ENCODE assay signal across 8 mouse cellular contexts in genomic region chr2:21142204-21142580, GRCm38 (mm10).
DNase-seq lines count a peak whose midpoint lies in the region; ATAC-seq and TF ChIP-seq lines count a peak whose summit lies in the region.

No protein-coding gene starts in this region.

- no peaks in the 10 kb centered on the region for H3K36me3 ChIP-seq in ES-Bruce4 (ENCODE audit: control insufficient read depth, insufficient read depth, low read length, poor library complexity, severe bottlenecking)
- no peaks in the 10 kb centered on the region for H3K36me3 ChIP-seq in forebrain, embryonic 14.5 days (ENCODE audit: control insufficient read depth, insufficient read depth, low read length)
- H3K36me3 ChIP-seq in heart, postnatal 0 days (replicated peaks; ENCODE audit: control insufficient read depth, insufficient read depth, low read length) = no peaks in the 10 kb centered on the region

- no peak for TF ChIP-seq EP300 in ES-Bruce4 (IDR thresholded peaks at IDR 0.05; ENCODE audit: insufficient read depth, low read depth, low read length)
- TF ChIP-seq EP300 in heart, postnatal 0 days (IDR thresholded peaks at IDR 0.05; ENCODE audit: low read depth) = no peak

- no peak for TF ChIP-seq POLR2A in ES-Bruce4 (IDR thresholded peaks at IDR 0.05; ENCODE audit: insufficient read depth, low read length)
- TF ChIP-seq POLR2A in lung, adult 2 months (IDR thresholded peaks at IDR 0.05; ENCODE audit: borderline replicate concordance, extremely low read depth, low read depth, low read length) = no peak

- TF ChIP-seq CTCF in ES-Bruce4 (IDR thresholded peaks at IDR 0.05; ENCODE audit: low read depth, low read length) = no peak
- TF ChIP-seq CTCF in heart, postnatal 0 days (IDR thresholded peaks at IDR 0.05; ENCODE audit: low read depth) = no peak
- TF ChIP-seq CTCF in lung, adult 2 months (IDR thresholded peaks at IDR 0.05; ENCODE audit: insufficient read depth, low read length) = no peak

- 1% methylated on average over 15 of the region's 15 CpGs for WGBS in forebrain, embryonic 14.5 days
- under 1% methylated on average over 15 of the region's 15 CpGs for WGBS in heart, postnatal 0 days
- WGBS in lung, adult 2 months = 3% methylated on average over 15 of the region's 15 CpGs

- peak overlapping the region; percentile 94 for H3K4me2 ChIP-seq in forebrain, embryonic 14.5 days (ENCODE audit: low read length)
- H3K4me2 ChIP-seq in heart, postnatal 0 days (ENCODE audit: low read depth, low read length) = peak overlapping the region; percentile 93

- H3K4me1 ChIP-seq in ES-Bruce4 (ENCODE audit: control insufficient read depth, insufficient read depth, low read length) = no peaks in the 10 kb centered on the region
- no peaks in the 10 kb centered on the region for H3K4me1 ChIP-seq in brown adipose tissue, adult 24 weeks (ENCODE audit: control insufficient read depth, insufficient read depth, insufficient read length, low read length)
- H3K4me1 ChIP-seq in forebrain, embryonic 14.5 days (ENCODE audit: control insufficient read depth, insufficient read depth, low read length) = peaks cover 11% of the 10 kb centered on the region; the same call in 1 of the 2 replicates
- peaks cover 4% of the 10 kb centered on the region; the same call in 1 of the 2 replicates for H3K4me1 ChIP-seq in heart, postnatal 0 days (ENCODE audit: control insufficient read depth, insufficient read depth)
- H3K4me1 ChIP-seq in lung, adult 2 months (ENCODE audit: control insufficient read depth, insufficient read depth, low read length) = peaks cover 4% of the 10 kb centered on the region; the same call in 1 of the 2 replicates

- H3K9me3 ChIP-seq in ES-Bruce4 (replicated peaks; ENCODE audit: control insufficient read depth, insufficient read depth, low read length, poor library complexity, severe bottlenecking) = peaks cover 6% of the 10 kb centered on the region
- H3K9me3 ChIP-seq in forebrain, embryonic 14.5 days (replicated peaks; ENCODE audit: control insufficient read depth, low read length) = no peaks in the 10 kb centered on the region
- no peaks in the 10 kb centered on the region for H3K9me3 ChIP-seq in heart, postnatal 0 days (replicated peaks; ENCODE audit: control insufficient read depth, low read length)

- H3K27me3 ChIP-seq in ES-Bruce4 (ENCODE audit: control insufficient read depth, insufficient read depth, low read length, poor library complexity, severe bottlenecking) = peaks cover 4% of the 10 kb centered on the region
- H3K27me3 ChIP-seq in forebrain, embryonic 14.5 days (replicated peaks; ENCODE audit: control insufficient read depth, insufficient read depth, low read length) = no peaks in the 10 kb centered on the region
- no peaks in the 10 kb centered on the region for H3K27me3 ChIP-seq in heart, postnatal 0 days (ENCODE audit: control insufficient read depth, insufficient read depth, low read length)

- peak; percentile 67 for ATAC-seq in forebrain, embryonic 14.5 days
- ATAC-seq in heart, postnatal 0 days (ENCODE audit: insufficient read depth, low read depth) = peak; percentile 83

- DNase-seq in forebrain, embryonic 14.5 days (ENCODE audit: low spot score) = peak; percentile 82
- DNase-seq in heart, postnatal 0 days (ENCODE audit: low spot score) = peak; percentile 24
- peak; percentile 64 to 85 for DNase-seq in kidney, postnatal 36 days
- DNase-seq in lung, adult 2 months = peak; percentile 50
- DNase-seq in ovary, postnatal 36 days (ENCODE audit: low spot score) = peak; percentile 63
- no peak for DNase-seq in thymus, adult 18-20 months

- peak overlapping the region; percentile 54 for H3K4me3 ChIP-seq in ES-Bruce4 (ENCODE audit: low read depth, low read length)
- H3K4me3 ChIP-seq in brown adipose tissue, adult 24 weeks (ENCODE audit: insufficient read depth, low read depth, low read length) = peak overlapping the region; percentile 55
- peak overlapping the region; percentile 59 for H3K4me3 ChIP-seq in forebrain, embryonic 14.5 days (ENCODE audit: low read depth, low read length)
- H3K4me3 ChIP-seq in heart, postnatal 0 days (ENCODE audit: low read depth, low read length) = peak overlapping the region; percentile 55
- peak overlapping the region; percentile 53 for H3K4me3 ChIP-seq in lung, adult 2 months (replicated peaks; ENCODE audit: extremely low read depth, low read depth, low read length)

- no peak overlapping the region for H3K27ac ChIP-seq in ES-Bruce4 (ENCODE audit: insufficient read depth, low read length)
- H3K27ac ChIP-seq in brown adipose tissue, adult 24 weeks (replicated peaks; ENCODE audit: low read depth, low read length) = no peak overlapping the region
- H3K27ac ChIP-seq in forebrain, embryonic 14.5 days (ENCODE audit: low read depth, low read length) = peak overlapping the region; percentile 93
- peak overlapping the region; percentile 44 for H3K27ac ChIP-seq in heart, postnatal 0 days (ENCODE audit: low read depth)

- H3K9ac ChIP-seq in ES-Bruce4 (ENCODE audit: low read depth, poor library complexity, severe bottlenecking) = peak overlapping the region; percentile 27
- H3K9ac ChIP-seq in forebrain, embryonic 14.5 days (ENCODE audit: low read length) = peak overlapping the region; percentile 86
- peak overlapping the region; percentile 52 for H3K9ac ChIP-seq in heart, postnatal 0 days (replicated peaks; ENCODE audit: low read depth, low read length)

Comparison
In these comparisons a context has a peak if more than half of its experiments do, and no peak if none do; other contexts are left out.
1. H3K27ac ChIP-seq: peak in forebrain, embryonic 14.5 days (single experiment) and heart, postnatal 0 days (single experiment); none in ES-Bruce4 (single experiment) and brown adipose tissue, adult 24 weeks (single experiment).
2. H3K9ac ChIP-seq: peak in every context shown above with its lines; median percentile 86 in forebrain, embryonic 14.5 days; 52 in heart, postnatal 0 days; 27 in ES-Bruce4.
3. DNase-seq: peak in forebrain, embryonic 14.5 days (single experiment), heart, postnatal 0 days (single experiment), kidney, postnatal 36 days (2 of 2), lung, adult 2 months (single experiment) and ovary, postnatal 36 days (single experiment); none in thymus, adult 18-20 months (0 of 2).
4. Peak in every context shown above with its lines, with median percentiles within 50 percentile points of each other: H3K4me3 ChIP-seq.